Mouse (Mus musculus) frontal cortex, postnatal 25 days (tissue): ENCODE measurements around the gene Nmrk2.

Experiments
- DNase-seq, 2 experiments: peaks; one replicate each; pipeline ENCODE4 v3.0.0; 2022; ENCODE audit warnings: low spot score in 2 of 2

Nmrk2 gene

DNA sequence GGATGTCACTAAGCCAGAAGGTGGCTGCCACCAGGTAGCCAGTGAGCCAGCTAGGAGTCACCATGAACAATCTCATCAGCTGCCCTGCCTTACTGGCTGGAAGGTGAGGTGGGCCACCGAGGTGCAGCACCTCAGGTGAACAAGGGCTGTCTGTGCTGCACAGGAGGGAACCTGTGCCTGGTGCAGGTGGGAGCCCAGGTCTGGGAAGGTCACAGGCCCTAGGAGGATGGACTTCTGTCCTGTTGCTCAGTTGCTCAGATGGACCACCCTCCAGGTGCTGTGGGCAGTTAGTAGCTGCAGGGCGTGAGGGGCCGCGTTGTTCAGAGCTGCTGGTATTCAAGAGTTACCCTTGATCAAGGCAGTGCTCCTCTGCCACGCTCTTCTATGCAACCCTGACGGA, 15.0 kb upstream of the Nmrk2 start:
- DNase-seq: no peak

DNA sequence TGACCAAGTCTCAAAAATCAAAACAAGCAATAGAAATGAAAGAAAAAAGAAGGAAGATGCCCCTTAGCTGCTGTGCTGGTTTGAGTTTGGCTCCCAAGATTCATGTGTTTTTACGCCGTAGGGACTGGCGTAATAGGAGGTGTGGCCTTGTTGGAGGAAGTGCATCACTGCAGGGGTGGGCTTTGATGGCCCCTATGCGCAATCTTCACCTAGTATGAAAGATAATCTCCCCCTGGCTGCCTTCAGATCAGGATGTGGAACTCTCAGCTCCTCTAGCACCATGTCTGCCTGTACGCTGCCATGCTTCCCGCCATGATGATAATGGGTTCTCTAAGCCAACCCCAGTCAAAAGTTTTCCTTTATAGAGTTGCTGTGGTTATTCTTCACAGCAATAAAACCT, 14.4 kb upstream of the Nmrk2 start:
- no peak for DNase-seq

- DNase-seq: no peak
Measured at GRCm38 (mm10) chr10:81210154-81210553, 8.3 kb upstream of the Nmrk2 start.

DNA sequence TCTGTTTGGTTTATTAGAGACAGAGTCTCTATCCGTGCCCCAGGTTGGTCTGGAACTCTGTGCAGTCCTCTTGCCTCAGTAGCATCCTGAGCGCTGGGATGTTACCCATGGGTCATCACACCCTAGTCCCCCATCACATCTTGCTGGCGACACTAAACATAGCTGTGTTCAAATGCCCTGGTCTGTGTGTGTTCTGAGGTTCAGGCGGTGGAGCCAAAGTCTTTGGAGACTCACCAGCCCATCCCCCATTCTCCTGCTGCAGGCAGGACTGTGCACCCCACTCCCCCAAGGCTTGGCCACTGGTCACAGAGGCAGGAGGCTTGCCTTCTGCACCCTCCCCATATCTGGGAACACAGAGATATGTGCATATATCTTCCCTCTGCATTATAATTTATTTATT, 2.3 kb upstream of the Nmrk2 start:
- no peak for DNase-seq

- no peak for DNase-seq
Measured at GRCm38 (mm10) chr10:81202978-81203720, 1.3 kb upstream of the Nmrk2 start.

DNA sequence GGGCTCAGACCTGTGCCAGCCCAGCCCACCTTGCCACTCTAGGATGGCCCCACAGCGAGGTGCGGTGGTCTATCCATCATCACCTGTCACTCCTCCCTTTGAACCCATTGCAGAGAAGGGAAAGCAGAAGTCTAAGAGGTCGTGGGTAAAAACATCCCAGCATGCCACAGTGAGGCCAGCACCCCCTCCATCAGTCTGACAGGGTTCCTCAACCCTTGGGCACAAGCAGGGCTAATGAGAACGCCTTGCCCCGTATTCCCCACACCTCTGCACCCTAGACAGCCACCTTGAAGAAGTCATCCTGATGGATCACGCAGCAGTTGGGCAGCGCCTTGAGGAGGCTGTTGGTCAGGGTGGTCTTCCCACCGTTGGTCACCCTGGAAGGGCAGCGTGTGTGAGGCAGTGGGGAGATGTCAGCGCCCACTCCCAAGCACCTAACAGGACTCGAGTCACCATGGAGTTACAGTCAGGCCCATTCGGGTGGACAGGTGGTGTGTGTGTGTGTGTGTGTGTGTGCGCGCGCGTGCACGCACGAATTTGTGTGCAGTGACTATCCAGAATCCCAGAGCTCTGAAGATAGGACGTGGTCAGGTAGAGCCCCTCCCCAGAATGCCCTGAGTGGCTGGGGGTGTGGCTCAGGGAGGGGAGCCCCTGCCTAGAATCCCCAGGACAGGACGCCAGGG, 1.1 kb downstream of the Nmrk2 start:
- DNase-seq: no peak

GRCm38 (mm10) chr10:81200141-81200540, 1.7 kb downstream of the Nmrk2 start:
- DNase-seq: no peak

DNA sequence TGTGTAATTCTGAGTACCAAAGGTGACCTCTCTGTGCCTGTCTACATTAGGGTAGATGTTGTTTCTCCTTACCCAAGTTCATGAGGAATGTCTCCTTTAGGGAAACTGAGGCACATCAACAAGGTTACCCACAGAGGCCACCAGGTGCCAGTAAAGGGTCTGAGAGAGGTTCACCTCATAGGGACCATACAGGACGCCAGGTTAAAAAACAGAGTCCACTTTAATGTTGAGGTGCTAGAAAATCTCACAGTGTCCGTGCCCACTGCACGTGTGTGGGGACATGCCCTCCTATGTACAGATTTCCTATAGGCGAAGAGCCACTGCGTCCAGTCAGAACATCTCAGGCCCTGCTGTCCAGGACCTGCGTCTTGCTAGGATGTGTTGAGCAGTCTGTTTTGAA, 2.9 kb downstream of the Nmrk2 start:
- no peak for DNase-seq

- DNase-seq: no peak
Measured at GRCm38 (mm10) chr10:81198230-81198629, 3.6 kb downstream of the Nmrk2 start.

DNA sequence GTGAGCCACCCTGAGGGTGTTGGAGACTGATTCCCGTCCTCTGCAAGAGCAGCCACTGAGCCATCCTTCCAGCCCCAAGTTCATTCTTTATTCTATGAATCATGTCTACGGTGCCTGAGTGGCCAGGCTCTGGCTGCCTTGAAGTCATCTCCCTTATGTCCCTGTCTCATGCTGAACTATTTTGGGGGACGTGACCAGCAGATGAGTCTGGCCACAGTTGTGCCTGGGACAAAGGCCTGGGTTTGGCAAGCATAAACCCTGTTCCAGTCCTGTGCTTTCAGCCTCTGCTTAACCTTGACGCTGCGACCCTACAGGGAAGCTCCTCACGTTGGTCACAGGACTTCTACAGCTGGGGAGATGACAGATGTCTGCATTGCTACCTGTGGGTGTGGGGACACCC, 4.5 kb downstream of the Nmrk2 start:
- DNase-seq: no peak

GRCm38 (mm10) chr10:81196470-81197065, 5.3 kb downstream of the Nmrk2 start:
- no peak for DNase-seq

- no peak for DNase-seq
Measured at GRCm38 (mm10) chr10:81195300-81195699, 6.6 kb downstream of the Nmrk2 start.

DNA sequence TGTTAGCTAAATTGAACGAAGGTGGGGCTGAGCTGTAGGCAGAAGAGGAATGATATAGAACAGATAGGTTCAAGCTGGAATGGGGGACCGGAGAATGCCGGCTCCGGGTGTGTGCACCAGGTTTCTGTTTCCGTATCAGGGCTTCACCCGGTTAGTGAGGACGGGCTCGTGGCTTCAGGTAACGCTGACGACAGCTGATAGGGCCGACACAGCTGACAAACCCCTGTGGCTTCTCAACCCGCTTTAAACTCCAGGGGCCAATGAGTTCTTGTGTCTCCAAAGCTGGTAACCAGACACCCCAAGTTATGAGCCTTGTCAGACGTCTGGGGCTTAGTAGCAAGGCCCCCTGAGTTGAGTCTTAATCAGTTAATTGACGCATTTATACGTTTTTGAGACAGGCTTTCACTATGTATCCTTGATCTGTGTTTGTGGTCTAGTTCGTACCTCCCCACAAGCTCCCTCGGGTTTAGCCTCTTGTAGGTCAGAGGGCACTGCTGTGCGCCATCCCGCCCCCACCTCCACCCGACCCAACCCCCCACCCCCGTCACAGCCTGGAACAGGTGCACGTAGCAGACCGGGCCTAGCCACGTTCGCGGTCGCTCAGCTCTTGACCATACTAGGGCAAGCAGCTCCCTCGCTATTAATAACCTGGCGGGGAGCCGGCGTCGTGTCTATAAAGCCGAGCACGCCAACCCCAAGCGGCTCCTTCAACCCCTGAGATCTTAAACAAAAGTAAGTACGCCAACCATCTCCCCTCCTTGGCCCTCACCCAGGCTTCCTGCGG, 7.7 kb downstream of the Nmrk2 start:
- no peak for DNase-seq

DNA sequence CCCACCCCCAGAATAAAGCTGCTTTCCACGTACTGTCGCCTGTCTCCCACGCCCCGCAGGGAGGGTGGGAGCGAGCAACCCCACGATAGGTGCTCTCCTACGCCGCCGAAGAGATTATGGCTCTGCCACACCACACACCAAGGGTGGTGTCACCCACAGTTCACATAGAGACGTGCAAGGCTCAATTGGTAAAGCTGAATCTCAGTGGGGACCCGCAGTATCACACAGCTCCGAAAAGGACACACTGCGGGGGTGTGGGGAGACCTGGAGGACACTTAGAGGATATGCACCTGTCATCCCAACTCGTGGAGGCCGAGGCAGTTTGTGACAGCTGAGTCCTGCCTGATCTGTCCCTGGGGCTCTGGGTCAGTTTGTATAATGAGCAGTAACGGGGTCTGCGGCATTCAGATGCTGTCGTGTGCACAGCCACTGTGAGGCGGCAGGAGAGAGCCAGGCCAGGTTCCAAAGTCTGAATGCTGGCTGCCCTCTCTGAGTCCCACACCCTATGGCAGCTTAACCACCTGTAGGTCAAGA, 8.8 kb downstream of the Nmrk2 start:
- no peak for DNase-seq

GRCm38 (mm10) chr10:81192270-81192967, 9.4 kb downstream of the Nmrk2 start:
- DNase-seq: peak; percentile 73 to 74

- no peak for DNase-seq
Measured at GRCm38 (mm10) chr10:81191342-81191982, 10.4 kb downstream of the Nmrk2 start.

DNA sequence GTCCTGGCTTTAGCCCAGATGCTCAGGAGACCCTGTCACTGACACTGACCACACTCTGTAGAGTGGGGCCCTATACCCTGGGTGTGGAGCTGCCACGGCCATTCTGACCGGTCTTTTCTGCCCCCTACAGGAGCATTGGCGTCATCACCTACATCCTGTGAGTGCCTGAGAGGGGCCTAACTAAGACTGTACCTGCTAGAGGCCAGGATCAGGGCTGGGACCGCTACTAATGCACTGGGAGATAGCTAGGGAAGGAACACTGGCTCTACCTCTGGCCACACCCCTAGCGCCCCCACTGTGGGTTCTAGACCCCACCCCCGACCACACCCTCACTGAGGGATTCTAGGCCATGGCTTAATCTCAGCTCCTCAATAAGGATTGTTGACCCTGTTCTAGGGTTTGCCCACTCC, 10.9 kb downstream of the Nmrk2 start:
- no peak for DNase-seq

DNA sequence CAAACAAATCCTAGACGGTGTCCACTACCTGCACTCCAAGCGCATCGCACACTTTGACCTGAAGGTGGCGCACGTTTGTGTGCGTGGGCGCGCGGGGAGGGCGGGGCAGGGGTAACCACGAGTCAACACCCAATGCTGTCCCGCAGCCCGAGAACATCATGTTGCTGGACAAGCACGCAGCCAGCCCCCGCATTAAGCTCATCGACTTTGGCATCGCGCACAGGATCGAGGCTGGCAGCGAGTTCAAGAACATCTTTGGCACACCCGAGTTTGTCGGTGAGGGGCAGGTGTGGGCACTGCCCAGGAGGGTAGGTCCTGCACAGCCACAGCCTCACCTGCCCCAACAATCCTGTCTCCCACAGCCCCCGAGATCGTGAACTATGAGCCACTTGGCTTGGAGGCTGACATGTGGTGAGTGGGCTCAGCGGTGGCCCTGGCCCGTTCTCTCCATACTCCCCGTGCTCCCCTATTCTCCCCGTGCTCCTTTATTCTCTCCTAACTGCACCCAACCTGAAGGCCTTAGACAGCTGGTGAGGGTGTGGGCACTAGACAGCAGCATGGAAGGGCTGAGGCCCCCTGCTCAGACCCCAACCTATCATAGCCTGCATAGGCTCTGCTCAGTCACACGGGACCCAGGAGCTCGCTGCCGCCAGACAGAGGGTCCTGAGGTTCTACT, 11.5 kb downstream of the Nmrk2 start:
- no peak for DNase-seq

- no peak for DNase-seq
Measured at GRCm38 (mm10) chr10:81189821-81190220, 12.0 kb downstream of the Nmrk2 start.

GRCm38 (mm10) chr10:81187161-81187560, 14.7 kb downstream of the Nmrk2 start:
- no peak for DNase-seq
